Mouse (Mus musculus): Measurements from ENCODE around the gene Thegl. TPM values are rescaled to one million over a fixed set of nuclear protein-coding genes. Genes with fewer than 3 reads are reported as not detected.
"Not testable (repeated sequence)": the region's sequence is repeated elsewhere in the genome, so short reads cannot be mapped to it uniquely, and the experiment has no call there.

Thegl gene
- not detected for total RNA-seq (2021)
- long read RNA-seq, experiment 1: 0 reads
- long read RNA-seq, experiment 2, partial matches to known transcripts: 1 of 1 reads
- long read RNA-seq, experiment 2, other reads (novel, unspliced or antisense): 0 of 1 reads

DNA sequence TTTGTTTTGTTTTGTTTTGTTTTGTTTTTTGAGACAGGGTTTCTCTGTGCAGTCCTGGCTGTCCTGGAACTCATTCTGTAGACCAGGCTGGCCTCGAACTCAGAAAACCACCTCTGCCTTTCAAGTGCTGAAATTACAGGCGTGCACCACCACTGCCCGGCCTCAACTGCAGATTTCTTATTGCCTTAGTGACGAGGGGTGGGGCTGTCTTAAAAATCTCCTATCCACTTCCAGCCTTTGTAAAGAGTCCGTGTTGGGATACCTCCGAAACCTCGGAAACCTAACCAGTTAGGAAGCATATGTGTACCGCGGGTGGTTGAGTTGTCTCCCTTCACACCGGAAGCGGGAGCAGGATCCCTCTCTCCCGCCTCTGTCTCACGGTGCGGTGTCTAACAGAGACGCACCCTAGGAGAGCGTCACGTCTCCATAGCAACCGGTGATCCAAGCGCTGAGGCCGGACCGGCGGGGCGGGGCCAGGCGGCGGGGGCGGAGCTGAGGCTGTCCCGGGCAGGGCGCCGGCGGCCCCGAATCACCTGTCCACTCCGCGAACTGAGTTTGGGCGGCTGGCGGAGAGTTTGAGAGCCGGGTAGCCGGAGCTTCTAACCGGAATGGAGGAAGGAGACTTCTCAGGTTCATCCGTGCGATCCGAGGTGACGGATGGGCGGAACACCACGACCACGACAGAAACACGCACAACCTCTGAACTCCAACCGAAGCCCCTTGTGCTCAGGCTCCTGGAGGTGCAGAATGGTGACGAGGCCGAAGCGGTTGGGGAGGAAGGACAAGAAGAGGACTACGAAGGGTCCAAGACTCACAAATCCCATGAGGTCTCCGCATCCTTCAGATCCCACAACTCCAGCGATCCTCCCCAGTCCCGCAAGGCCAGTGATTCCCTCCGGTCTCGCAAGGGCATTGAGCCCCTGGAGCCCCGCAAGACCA, at the start of gene Thegl:
TSS of gene Thegl (plus strand) at position 480 of the 939 bp plus-strand sequence.
- peak; percentile 89 for DNase-seq

DNA sequence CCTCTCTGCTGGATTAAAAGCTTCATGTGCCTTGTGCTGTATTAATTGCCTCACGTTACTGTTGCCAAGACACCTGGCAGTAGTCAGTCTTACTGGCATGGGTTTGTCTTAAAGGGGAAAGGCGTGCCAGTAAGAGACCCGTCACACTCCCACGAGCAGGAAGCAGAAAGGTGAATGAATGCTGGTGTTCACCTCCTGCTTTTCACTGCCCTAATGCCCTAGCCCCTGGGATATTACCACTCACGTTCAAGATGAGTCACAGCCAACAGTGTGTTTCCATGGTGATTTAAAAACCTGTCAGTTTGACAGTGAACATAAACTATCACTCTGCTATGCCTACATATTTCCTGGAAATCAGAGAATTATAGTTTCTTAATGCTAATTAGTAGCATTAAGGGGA, 46.6 kb upstream of the Thegl start:
- no peak for DNase-seq

DNA sequence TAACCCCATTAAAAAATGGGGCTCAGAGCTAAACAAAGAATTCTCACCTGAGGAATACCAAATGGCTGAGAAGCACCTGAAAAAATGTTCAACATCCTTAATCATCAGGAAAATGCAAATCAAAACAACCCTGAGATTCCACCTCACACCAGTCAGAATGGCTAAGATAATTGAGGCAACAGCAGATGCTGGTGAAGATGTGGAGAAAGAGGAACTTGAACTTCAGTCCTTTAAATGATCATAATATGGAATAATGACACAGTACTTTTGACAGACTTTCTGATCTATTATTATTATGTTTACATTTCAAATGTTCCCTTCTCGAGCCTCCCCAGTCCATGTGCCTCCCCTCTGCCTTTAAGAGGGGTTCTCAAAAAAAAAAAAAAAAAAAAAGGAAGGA, 44.7 kb upstream of the Thegl start:
- not testable (repeated sequence) for DNase-seq

DNA sequence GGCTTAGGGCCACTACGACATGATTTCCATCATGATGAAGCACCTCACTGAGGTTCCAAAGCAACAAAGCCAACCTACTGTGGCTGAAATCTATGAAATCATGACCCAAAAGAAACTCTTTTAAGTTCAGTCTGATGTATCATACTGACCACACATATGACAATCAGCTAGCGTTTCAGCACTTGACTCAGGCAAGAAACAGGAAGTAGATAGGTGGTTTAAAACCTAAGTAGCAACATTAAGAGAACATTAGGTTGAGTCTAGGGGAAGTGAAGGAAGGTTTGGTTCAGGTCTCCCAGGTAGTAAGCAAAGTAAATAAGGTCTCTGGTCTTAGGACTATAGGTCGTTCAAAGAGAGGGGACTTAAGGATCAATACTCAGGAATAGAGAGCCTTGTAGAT, 42.3 kb upstream of the Thegl start:
- no peak for DNase-seq

DNA sequence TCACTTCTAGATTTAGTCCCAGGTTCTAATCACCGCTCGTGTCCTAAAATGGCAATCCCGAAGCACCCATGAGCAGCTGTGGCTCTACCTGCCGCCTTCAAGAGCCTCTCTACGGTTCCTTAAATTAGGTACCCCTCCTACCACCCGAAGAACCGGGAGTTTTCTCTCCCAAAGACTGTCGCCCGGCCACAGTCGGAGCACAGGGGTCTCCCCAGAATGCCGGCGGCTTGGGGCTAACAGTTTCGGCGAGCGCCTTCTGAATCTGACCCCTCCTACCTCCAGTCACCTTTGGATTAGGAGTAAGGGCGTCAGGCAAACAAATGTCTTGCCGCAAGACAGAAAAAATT, 41.6 kb upstream of the Thegl start:
- no peak for DNase-seq

DNA sequence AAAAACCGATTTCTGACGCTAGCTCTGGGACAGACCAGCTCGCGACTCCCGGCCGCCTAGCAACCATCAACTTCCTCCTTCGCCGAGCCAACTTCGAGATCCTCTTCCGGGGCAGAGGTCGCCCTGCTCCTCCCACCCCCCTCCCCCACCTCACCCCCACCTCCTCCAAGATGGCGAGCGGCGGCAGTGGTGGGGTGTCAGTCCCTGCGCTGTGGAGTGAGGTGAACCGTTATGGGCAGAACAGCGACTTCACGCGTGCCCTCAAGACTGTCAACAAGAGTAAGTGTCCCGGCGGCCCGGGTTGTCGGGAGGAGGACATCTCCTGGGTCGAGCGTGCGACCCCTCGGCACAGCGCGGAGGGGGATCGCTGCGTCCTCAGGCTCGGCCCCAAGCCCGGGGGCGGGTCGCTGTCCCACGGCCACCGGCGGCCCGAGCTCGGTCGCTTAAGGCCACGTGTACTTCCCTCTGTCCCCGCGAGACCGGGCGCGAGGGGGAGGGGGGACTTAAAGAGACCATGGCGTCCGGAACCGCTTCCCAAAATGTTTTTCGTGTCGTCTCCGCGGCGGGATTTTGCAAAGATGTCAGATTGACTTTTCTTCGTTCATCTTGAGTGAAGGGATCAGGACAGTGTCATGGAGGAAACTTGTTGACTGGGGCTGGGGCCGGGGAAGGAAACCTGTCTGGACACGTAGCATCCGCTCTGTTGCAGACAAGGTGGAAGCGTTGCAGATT, 41.1 kb upstream of the Thegl start, which contains the start of gene Srp72:
TSS of gene Srp72 (plus strand) at position 130 of the 732 bp plus-strand sequence.
- DNase-seq: peak; percentile 91

DNA sequence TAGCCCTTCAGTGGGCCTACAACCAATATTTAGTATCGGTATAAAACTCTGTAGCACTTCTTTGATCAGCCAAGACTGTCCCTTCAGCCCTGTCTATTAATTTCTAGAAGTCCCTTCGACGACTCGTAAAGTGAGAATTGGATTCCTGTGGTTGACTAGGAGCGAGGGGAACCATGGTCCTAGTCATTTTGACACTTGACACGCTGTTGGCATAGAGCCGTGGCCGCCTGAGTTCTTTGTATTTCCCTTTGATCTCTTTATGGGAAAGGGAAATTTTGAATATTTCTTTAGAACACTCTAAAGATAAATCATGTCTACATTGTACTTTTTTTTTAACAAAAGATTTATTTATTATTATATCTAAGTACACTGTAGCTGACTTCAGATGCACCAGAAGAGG, 40.1 kb upstream of the Thegl start:
- peak; percentile 44 for DNase-seq

DNA sequence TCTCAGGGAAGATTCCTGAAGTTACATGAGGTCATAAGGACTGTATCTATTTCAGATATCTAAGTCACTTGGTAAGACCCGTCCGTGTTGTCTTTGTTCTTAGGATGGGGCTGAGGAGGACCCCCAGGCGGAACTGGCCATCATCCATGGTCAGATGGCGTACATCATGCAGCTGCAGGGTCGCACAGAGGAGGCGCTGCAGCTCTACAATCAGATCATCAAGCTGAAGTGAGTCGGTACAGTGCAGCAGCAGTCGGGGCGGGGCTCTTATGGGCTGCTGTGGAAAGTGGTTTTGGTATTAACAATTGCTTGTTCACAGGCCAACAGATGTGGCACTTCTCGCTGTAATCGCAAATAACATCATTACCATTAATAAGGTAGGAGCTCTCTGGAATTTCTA, 31.8 kb upstream of the Thegl start:
- no peak for DNase-seq

DNA sequence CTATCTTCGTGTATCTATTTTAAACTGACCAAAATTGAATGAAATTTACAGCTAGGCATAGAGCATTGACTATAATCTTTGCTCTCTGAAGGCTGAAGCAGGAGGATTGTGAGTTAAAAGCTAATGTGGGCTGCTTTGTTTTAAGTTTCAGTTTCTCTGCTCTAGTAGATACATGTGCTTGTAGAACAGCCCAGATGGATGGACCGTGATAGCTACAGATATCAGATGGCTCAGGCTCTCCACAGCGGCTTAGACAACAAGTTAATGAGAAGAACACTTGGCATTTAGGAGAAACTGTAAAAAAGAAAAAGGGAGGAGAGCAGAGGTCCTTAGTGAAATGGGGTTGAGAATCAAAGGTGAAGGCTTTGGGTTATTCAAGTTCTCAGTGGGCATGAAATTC, 25.0 kb upstream of the Thegl start:
- DNase-seq: no peak

DNA sequence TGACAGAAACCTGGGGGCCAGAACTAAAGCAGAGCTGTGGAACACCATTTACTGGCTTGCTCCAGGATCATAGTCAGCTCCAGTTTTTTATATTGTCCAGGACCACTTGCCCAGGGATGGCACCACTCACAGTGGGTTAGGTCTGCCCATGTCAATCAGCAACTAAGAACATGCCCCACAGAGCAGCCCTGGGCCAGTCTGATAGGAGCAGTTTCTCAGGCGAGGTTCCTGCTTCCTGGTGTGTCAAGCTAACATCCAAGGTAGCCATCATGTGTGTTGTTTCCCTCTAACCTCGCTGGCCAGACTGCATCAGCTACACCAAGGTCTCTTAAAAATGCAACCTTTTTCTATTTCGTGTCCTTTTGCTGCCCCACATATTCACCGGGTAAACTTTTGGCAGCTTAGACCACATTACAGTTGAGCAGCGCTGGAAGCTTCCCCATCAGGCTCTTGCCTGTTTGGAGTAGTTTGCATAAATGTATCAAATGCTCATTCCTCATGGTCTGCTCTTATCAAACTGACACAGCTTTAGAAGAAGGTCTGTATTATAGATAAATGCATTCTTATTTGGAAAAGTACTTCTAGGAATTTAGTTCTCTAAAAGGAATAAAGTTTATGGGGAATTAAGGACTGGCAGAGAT, 22.5 kb upstream of the Thegl start:
- DNase-seq: no peak

DNA sequence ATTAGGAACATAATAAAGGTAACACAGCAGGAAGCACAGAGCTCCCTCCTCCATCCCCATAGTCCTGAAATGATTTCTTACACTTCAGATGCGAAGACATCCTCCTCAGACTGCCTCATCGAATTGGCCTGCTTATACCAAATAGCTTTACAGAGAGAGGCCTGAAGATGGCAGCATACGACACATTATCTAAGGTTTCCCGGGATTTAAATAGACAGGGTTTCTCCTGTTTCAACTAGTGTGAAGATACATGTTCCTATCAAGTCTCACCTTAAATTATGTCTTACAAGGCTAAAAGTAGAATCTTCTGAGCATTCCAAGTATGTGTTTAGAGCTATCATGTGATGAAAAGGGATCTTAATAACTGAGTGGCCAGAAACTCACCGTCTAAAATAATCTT, 17.4 kb upstream of the Thegl start:
- DNase-seq: no peak

DNA sequence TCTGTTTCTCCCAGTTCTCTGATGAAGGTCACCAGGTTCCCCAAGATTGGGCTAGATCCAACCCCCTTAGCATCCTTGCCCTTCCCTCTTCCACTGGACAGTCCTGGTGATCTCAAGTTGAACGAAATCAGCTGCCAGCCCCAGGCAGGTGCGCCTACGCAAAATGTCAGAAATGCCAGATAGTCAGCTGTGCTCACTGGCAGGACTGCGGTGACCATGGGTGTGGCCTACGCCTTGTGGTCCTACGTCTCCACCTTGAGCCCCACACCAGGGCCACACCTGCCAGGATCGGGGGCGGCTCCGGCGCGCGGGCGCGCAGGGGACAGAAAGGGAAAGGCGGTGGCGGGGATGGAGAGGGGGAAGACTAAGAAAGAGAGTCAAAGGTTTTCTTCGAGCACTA, 14.6 kb upstream of the Thegl start:
- no peak for DNase-seq

DNA sequence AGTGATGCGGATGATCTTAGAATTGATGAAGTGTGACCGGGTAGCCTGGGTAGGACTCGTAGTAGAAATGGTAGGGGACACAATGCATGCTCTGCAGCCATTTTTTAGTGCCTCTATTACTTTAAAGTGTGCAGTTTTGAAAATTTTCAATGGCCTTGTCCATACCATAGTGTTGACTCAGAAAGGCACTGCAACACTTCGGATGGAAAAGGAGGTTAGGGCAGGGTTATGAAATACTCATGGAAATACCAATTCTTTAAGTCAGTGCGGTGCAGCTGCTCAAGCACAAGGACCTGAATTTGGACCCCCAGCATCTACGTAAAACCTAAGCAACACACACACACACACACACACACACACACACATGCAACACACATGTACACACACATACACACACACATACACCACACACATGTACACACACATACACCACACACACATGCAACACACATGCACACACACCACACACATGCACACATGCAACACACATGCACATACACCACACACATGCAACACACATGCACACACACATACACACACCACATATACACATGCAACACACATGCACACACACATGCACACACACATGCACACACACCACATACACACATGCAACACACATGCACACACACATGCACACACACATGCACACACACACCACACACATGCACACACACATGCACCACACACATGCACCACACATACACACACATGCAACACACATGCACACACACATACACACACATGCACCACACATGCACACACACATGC, 11.6 kb upstream of the Thegl start, which contains the start of gene Arl9:
TSS of gene Arl9 (plus strand) at position 5 of the 771 bp plus-strand sequence.
- no peak for DNase-seq

DNA sequence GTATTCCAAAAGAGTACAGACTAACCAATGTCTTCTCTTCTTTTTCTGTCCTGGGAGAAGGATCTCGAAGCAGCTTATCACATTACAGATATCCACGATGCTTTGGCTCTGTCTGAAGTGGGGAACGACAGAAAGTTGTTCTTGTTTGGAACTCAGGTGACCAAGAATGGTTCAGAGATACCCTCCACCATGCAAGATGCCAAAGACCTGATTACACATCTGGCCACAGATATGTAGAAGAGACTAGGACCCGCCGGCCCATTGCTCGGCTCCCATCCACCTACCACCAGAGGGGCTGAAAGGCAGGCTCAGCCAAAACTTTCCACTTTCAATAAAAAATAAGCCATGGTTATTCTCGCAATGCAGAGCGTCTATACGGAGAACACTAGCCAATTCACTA, 5.5 kb upstream of the Thegl start:
- no peak for DNase-seq

DNA sequence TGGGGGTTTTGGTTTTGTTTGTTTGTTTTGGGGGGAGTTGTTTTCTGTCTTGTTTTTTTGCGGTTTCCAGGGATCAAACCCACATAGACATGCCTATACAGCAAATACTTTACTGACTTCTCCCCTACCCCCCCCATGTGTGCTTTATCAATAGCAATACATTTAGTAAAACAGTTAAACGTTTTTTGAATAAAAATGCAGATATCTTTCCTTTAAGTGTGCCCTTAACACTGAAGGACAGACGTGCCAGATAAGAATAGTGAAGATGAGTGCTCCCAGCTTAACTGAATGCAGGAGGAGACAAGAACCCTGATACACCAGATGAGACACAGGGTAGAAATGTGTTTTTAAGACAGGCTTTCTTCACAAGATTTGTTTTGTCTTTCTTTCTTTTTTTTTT, 4.7 kb upstream of the Thegl start:
- DNase-seq: no peak

DNA sequence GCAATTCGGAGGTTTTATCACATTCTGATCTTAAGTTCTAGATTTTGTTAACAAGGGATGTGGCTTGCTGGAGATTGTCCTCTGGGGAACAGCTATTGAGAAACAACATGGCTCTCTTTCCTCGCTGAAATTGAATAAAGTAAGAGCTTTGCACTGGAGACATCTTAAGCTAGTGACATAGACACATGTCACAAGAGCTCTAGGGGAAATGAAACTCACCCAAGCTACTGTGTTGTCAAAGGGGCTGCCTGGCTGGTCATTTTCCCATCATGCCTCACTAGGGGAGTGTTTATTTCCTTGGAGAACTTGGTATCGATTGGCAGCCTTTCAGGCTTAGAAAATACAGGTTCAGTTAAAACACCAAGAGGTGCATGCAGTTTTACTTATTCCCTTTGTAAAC, 2.7 kb upstream of the Thegl start:
- DNase-seq: no peak

DNA sequence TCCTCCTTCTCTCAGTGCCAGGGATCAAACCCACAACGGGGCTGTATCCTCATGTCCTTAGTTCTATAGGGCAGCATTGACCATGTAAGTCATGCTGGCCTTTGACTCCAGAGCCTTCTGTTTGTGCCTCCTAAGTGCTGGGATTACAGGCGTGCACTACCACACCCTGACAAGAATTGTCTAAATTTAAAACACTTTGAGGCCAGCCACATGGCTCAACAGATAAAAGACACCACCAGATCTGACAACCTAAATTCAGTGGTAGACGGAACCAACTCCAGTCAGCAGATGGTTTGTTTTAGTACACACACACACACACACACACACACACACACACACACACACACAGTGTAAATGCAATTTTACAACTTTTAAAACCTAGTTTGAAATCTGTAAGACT, 12.2 kb downstream of the Thegl start:
- DNase-seq: no peak

DNA sequence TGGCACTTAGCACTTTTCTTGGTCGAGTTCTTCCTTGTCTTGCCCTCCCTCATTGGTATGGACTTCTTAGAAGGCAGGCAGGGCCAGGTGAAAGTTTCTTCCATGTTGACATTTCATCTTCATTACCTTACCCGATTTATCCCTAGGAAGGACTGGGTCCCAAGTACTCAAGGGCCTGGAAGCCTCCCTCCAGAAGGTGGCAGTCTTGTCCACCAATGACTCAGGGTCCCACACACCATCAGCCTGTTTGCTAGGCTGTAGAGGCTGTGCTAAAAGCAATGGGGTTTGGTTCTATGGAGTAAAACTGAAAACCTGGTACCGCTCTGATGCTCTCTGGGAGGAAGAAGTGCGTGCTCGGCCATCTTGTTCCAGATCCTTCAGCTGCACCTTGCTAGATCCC, 13.9 kb downstream of the Thegl start:
- peak; percentile 62 for DNase-seq

DNA sequence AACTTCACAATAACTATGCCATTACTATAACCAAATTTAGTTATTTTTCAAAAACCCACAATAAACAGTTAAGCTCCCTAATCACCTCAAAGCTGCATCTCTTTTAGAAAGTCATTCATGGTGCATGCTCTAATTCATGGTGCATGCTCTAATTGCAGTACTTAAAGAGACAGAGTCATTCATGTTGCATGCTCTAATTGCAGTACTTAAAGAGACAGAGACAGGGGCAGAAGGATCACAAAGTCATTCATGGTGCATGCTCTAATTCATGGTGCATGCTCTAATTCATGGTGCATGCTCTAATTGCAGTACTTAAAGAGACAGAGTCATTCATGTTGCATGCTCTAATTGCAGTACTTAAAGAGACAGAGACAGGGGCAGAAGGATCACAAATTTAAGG, 19.3 kb downstream of the Thegl start:
- DNase-seq: not testable (repeated sequence)

DNA sequence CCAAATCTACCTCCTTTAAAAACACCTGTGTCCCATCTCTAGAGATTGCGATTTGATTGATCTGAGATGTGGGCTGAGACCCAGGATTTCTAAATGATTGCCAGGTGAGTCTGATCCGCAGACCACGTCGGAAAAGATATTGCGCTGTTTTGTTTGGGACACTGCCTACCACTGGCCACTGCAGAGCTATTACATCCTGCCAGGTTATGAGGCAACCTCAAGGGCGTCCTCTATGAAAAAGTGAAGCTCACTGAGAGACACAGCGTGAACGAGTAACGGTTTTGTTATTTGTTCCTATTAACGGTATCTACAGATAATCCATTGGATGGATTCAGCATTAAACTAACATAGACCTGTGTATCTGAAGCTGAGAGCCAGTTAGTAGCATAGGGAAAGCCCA, 22.6 kb downstream of the Thegl start:
- DNase-seq: no peak

DNA sequence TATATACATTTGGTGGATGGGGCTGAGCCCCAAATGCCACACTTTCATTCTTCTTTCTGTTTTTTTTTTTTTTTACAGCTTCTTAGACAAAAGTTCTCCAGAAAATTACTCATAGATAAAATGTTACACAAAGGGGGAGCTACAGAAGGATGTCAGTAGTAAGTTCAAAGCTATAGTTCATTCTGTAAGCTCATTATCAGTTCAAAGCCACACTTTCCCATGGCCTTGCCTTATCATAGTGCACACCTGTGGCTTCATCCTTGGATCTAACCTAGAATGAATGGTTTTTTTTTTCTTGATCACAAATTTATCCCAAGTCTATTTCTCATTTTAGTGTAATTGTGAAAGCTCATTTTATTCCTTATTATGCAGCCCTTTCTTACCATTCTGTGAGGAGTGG, 23.6 kb downstream of the Thegl start:
- DNase-seq: no peak

DNA sequence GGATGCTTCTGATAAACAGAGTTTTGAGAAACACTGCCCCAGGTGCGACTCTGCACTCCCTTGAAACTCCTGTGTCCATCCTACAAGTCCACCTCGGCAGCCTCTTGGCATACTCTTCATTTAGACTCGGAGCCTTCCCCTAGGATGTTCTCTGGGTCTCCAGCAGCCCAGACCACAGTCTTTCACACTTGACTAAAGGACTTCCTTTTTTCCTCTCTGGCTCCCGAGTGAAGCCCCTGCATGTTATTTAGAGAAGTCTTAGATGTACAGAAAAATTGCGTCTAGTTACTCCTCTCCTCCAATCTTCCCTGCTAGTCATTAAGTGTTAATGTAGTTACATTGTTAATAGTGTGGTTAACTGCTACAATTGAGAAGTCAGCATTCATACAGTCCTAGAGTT, 28.5 kb downstream of the Thegl start:
- DNase-seq: no peak
